Mouse (Mus musculus) large intestine, adult 2 months (tissue): Measurements from ENCODE around the gene Spib. TPM values are rescaled to one million over a fixed set of nuclear protein-coding genes. Genes with fewer than 3 reads are reported as not detected.
A peak's percentile ranks its signal among the peaks of the same experiment; 100 is the strongest.

Source experiments
- DNase-seq: peaks from one replicate; pipeline ENCODE4 v3.0.0-alpha.2; 2012; ENCODE audit warnings: low read depth, low spot score
- WGBS: fragments of 180-500 bp; shearing (Covaris S2); methylation state at CpG from one replicate; pipeline ENCODE4 v1.1.7; 2018; 5-methylcytosine and 5-hydroxymethylcytosine counted together
- polyA plus RNA-seq: library from polyadenylated mRNA; depleted of rRNA; stranded (reverse); fragments of >200 nt; gene quantifications from 2 replicates; pipeline ENCODE4 v1.2.3, GENCODE M21; 2012; rRNA removed

Gene Spib
- 17.4 and 21.1 TPM in 2 replicates for polyA plus RNA-seq

DNA sequence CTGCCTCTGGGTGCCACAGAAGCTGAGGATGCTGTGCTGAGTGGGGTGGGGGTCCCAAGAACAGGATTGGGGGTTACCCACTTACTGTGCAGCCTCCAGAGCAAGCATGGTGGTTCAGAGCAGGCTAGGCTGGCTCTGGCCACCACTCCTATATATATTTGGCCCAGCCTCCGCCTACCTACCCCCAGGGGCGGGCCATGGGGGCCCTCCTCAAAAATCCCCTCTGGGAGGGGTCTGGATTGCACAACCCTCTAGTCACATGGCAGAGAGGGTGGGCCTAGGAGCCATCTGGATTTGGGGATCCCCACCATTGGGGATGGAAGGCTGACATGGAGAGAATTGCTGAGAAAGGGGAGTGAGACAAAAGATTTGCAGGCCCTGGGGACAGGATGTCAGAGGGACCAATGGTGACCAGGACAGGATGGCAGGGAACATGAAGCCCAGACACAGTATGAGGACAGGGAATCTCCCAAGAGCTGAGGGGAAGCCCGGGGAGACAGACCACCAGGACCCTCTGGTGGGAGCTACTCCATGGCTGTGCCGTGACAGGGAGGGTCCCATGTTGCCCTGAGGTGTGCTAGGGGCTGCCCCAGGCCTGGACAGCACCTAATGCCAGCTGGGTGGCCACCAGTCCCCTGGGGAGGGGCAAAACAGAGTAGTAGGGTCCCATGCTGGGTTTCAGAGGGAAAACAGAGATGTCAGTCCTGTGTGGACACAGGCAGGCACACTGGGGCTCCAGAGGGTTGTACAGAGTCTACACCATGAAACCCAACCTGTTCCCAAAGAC, at the start of gene Spib:
TSS of gene Spib (minus strand) at position 126 of the 787 bp plus-strand sequence.
- 89% methylated on average over 4 of the region's 4 CpGs for WGBS
- DNase-seq = no peak

DNA sequence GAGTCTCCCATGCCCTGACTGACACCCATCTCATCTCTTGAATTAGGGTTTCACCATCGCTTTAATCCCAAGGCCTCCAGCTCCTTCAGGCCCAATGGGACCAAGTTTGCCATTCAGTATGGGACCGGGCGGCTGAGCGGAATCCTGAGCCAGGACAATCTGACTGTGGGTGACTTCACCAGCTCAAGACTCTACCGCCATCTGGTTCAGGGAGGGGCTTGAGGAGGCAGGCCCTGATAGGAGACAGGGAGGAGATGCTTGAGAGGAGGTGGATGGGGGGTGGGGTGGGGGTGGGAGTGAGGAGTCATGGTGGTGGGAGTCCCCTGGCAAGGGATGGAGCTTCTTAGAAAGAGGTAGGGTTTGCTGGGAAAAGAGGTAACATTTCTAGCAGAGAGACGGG, 49.8 kb upstream of the Spib start:
- DNase-seq = no peak
- 76% methylated on average over 6 of the region's 6 CpGs for WGBS

DNA sequence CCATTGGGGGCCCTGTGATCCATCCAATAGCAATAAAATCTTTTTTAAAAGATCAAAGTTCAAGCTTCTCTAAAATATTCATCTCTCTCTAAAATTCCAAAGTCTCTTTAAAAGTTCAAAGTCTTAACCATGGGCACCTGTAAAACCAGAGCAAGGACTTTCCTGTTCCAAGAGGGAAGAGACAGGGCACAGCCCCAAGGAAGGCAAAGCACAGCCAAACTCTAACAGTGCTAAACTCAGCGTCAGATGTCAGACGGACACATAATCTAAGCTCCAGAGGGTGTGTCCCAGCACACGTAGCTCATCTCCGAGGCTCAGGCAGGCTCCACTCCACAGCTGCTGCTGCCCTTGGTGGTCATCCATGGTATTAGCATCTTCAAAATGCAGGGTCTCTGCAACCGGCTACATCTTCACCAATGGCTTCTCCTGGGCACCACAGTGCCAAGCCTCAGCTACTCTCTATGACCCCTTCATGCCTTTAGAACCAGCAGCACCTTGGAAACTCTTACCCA, 44.5 kb upstream of the Spib start:
- no peak for DNase-seq
- 25% methylated on average over 5 of the region's 5 CpGs for WGBS

DNA sequence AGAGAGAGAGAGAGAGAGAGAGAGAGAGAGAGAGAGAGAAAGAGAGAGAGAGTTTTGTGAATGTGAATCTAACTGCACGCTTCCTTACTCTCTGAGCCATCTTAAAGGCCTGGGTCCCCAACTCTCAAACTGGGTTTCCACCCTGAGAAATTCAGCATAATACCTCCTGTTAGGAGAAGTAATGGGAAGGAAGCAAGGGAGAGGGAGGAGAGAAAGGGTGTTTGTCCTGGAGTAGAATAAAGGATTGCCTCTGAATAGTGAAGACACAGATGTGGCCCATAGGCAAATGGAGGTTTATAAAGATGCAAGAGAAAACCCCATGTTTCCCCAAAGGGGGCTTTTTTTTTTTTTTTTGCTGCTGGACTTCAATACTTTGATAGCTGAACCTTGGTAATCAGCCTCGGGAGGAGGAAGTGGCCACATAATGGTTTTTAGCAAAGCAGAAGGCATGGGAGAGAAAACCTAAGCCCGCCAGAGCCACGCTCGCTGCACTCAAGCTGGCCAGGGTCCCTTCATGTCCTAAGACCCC, 41.1 kb upstream of the Spib start:
- DNase-seq = no peak
- WGBS = 69% methylated on average over 5 of the region's 5 CpGs

DNA sequence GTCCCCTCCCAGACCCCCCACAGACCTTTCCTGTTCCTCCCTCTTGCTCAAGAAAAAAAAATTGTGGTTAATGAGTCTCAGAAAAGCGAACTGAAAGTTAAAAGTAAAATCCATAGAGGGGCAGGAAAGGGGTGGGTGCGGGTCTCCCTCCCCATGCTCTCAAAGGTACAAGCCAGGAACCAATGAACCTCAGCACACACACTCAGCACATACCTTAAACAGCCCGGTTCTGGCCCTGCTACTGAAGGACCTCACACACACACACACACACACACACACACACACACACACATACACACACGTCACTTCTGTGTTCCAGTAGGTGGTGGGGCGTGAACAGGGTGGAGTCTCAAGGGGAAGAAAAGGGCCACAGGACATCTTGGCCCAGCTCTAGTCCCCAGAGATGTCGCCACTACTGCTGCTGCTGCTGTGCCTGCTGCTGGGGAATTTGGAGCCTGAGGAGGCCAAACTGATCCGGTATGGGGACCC, 40.4 kb upstream of the Spib start, which contains the start of gene Napsa:
TSS of gene Napsa (plus strand) at position 168 of the 489 bp plus-strand sequence.
- WGBS = 15% methylated on average over 7 of the region's 7 CpGs
- no peak for DNase-seq

DNA sequence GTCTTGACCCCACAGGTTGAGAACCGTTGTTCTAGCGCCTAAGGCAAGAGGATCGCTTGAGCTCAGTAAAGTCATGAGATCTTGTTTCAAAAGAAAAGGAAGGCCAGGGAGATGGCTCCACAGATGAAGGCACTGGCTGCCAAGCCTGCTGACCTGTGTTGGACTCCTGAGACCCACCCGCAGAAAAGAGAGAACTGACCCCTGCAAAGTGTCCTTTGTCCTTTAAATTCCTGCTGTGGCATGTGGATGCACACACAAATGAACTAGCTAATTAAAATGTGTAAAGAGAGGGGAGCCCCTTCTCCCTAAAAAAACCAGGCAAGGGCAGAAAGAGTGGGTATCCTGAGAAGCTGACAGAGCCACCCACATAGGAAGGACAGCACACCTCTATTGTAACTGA, 39.9 kb upstream of the Spib start:
- 68% methylated on average over 4 of the region's 4 CpGs for WGBS
- DNase-seq = no peak

DNA sequence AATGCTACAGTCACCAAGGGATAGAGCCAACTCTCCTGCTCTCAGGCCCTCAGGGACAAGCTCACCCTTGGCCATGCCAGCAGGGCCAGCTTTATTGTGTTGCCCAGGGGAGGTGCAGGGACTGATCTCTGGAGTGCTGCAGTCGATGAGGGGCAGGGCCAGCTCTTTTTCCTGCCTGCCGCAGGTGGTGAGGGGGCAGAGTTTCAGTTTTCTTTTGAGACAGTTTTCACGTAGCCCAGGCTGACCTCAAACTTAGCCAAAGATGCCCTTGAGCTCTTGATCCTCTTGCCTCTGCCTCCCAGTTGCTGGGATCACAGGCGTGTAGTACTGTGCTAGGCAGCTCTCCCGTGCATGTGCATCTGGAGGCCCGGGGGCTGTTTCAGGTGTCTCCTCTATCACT, 39.1 kb upstream of the Spib start:
- DNase-seq = no peak
- 72% methylated on average over 6 of the region's 6 CpGs for WGBS

DNA sequence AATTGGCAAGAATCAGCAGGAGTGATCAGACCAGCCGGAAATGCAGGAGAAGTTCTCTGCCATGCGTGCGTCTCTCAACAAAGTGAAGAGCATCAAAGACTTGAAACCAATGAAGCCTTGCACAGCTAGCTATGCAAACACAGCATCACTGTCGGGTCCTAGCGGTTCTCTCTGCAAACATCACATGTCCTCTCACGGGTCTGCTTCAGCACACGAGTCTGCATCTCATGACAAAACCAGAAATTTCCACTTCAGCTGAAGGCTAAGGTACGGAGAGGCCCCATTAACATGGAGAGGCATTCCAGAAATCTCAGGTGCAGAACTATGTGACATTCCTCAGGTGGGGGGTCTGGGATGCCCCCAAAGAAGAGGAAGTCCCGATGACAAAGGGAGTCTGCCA, 36.9 kb upstream of the Spib start:
- no peak for DNase-seq

DNA sequence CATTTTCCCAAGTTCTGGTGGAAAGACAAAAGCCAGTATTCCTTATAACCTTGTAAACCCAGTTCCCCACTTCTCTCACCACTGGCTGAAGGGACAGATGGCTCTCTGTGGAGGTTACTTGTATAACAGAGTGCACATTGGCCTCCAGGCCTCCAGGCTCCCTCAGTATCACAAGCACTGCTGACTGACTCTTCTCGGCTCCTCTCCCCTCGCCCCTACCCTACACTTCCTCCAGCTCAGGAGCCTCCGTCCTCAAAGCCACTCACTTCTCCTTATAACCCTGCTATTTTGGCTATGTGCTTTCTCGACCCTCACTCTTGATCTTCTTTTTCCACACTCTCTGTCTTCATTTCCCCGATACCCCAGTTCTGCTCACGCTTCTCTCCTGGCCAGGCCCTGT, 33.5 kb upstream of the Spib start:
- 68% methylated on average over 6 of the region's 6 CpGs for WGBS
- no peak for DNase-seq

More for the DNA sequence above, 36.9 kb upstream of the Spib start:
- WGBS = 29% methylated on average over 9 of the region's 9 CpGs

DNA sequence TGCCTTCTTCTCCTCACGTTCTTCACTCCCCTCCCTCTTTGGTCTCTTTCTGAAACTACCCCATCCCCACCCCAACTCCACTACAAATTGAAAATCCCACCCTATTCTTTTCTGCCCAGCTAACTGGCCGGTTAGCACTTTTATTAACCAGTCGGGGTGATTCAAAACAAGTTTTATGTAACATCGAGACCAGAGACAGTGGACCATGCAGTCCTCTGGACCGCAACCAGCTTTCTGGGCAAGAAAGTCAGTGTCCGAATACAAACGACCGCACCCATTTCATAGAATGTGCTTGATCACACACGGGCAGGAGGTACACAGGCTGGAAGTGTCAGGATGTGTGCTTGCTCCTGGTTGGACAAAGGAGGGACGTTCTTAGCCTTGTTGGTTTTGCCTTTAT, 32.6 kb upstream of the Spib start:
- 77% methylated on average over 10 of the region's 10 CpGs for WGBS
- no peak for DNase-seq

DNA sequence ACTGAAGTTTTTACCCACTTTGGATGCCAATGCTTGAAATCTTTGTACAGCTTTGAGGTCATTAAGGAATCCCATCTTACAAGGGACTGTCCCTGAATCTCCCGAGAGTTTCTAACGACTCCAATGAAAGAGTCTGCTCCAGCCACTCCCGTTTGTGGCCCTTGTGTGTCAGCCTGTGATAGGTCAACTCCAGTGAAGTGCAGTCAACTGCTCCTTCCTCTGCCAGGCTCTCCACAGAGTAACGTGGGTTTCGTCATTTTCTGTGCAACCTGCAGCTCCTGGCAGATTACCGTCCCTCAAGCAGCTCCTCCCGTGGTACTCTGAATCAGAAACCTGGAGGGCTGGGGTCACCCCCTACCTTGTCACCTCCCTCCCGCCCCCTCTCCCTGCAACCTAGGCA, 31.4 kb upstream of the Spib start:
- 23% methylated on average over 8 of the region's 8 CpGs for WGBS
- DNase-seq = no peak

DNA sequence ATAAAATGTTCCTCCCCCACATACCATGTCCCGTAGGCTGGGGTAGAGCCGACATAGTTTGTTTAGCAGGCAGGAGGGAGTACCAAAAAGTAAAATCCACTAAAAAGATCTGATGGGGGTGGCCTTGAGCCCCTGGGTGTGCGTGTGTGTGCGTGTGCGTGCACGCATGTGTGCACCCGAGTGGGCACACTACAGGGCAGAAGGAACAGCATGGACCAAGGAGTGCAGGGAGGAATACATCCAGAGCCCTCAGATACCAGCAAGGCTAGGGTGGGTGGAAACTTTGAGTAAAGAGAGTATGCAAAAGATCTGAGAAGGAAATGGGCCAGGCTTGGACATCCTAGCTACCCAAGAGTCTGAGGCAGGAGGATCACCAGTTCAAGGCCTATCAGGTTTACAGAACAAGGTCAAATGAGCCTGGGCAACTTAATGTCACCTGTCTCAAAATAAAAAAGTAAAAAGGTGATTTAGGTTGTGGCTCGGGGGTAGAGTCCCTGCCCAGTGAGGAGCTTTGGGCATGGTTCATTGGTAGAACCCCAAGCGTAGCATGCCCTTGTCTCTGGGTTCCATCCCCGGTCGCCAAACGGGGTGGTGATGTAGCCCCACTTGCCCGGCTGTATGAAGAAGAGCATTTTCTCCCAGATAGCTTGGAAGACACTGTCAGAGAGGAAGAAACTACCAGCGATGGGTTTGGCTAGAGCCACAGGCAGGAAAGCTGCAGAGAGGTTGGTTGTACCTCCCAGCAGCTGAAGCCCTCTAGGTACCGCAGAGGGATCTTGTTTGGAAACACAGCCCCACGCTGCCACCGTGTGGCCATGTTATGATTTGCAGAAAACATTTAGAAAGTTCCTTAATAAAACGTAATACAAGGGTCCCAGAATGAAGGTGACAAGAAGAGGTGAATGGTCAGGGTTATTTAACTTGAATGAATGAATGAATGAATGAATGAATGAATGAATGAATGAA, 28.8 kb upstream of the Spib start:
- 52% methylated on average over 18 of the region's 18 CpGs for WGBS
- DNase-seq = peak; percentile 25

DNA sequence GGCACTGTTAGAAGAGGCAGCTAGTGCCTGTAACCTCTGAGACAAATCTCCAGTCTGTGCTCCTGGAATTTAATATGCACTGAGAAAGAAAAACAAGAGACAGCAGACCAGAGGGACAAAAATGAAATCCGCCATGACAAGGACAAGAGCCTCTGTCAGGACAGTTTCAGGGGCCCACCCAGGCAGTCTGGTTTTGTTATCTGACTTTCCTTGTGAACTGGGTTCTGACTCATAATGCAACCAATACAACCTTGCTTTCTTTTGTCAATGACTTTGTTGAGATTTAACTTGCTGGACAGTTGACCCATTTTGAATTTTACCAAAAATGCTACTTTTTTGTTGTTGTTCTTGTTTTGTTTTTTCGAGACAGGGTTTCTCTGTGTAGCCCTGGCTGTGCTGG, 25.8 kb upstream of the Spib start:
- DNase-seq = no peak
- 67% methylated on average over 2 of the region's 2 CpGs for WGBS

DNA sequence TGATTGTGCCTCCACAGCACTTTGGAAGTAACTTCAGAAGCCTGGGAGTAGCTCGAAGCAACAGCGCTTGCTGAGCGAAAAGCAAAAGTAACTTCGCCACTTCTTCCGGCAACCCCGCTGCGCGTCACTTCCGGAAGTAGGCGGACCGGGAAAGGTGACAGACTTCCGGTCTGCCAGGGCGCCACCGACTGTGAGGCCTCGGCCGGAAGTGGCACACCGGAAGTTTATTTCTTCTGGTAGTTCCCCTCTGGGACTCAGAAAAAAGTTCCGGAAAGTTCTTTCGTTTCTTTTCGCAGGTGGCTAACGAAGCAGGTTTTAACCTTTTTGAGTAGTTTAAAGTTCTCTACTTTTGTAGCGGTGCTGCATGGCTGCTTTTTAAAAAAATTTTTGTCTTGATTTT, 22.0 kb upstream of the Spib start, which contains the start of gene Nr1h2:
TSS of gene Nr1h2 (minus strand) at position 126 of the 400 bp plus-strand sequence.
- under 1% methylated on average over 22 of the region's 22 CpGs for WGBS
- DNase-seq = peak; percentile 82

DNA sequence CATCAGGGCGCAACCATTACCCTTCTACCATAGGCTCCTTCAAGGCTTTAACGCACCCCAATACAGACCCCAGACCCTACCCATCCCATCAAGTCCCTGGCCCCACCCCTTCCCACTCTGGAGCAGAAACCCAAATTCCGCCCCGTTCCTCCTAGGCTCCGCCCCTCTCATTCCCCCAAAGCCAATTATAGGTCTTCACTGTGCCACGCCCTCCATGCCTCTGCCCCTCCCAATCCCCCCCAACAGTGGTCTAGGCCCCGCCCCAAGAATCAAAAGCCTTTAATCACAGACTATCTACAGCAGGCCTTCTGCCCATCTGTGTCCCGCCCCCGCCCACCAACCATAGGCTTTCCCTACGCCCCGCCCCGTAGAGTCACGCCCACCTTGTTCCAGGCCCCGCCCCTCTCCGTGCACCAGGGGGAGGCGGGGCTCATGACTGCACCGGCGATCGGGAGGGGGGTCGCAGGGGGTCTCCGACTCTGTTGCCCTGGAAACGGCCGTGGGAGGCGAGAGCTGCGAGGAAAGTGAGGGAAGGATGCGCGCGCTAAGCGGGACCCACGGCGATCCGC, 21.4 kb upstream of the Spib start:
- 2% methylated on average over 32 of the region's 32 CpGs for WGBS
- DNase-seq = peak; percentile 24

DNA sequence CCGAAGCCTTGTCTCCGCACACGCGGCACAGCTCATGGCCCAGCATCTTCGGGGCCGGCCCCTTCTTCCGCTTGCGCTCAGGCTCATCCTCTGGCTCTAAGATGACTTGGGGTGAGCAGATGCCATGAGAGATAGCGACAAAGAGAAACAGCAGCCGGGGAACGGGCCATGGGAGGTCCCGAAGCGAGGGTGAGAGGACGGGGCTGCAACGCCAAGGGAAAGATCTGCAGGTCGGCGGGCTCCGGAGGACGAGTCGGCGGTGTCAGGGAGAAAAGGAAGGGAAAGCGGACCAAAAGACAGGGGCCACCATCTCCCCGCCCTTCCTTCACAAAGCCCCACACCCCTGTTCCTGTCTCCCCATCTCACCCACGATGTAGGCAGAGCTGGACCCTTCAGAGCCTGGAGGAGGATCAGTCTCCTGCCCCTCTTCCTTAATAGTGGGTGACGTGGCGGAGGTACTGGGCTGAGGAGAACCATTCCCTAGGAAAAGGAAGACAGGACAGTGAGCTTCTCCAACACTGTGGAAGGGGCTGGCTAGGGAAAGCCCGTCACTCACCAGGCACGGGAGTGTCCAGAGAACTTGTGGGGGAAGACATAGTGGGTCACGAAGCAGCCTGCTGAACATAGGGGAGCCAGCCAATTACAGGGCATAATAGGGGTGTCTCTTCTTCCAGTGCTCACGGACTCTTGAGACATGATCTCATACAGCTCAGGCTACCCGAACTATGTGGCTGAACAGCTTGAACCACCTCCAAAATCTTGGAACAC, 20.5 kb upstream of the Spib start:
- no peak for DNase-seq
- 90% methylated on average over 31 of the region's 31 CpGs for WGBS

DNA sequence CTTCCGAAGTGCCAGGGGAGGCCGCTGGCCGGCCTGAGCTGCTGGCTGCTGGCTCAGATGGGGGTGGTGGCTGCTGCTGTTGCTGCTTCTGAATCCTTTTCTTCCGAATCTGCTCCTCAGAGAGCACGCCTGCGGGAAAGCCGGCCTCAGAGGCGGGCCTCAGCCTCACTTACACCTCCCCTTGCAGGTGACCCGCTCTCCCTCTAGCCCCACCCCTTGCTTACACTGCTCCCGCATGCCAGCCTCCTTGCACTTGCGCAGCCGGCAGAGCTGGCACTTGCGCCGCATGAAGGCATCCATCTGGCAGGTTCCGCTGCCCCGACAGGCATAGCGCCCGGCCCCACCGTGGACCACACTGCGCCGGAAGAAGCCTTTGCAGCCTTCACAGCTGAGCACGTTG, 19.9 kb upstream of the Spib start:
- no peak for DNase-seq
- WGBS = 90% methylated on average over 22 of the region's 22 CpGs

DNA sequence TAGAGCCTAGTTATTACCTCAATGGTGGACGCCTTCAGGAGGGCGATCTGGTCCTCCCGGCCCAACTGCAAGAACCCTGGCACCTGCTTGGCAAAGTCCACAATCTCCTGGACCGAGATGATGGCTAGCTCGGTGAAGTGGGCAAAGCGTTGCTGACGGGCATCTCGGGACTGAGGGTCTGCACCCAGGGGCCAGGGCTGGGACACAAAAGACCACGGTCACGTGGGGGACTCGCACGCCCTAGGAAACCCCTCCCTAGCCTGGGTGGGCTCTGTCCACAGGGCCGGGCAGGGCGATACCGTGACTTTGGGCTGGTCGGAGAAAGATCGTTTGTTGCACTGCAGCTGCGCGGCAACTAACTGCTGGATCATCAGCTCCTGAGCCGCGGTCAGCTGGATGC, 19.4 kb upstream of the Spib start:
- 93% methylated on average over 21 of the region's 21 CpGs for WGBS
- DNase-seq = no peak

DNA sequence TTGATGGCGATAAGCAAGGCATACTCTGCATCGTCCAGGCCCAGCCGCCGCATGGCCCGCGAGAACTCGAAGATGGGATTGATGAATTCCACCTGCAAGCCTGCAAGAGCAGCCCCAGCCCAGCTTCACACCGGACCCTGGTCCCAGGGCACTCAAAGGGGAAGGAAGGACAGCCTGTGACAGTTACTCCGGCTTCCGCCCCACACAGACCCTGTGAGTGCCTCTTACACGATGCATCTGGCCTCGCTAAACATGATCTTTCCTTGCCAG, 18.5 kb upstream of the Spib start:
- DNase-seq = no peak
- WGBS = 95% methylated on average over 12 of the region's 12 CpGs
